Mouse (Mus musculus) CH12.LX (cell line): ENCODE data around the gene Sidt1. TPM values are rescaled to one million over a fixed set of nuclear protein-coding genes. Genes with fewer than 3 reads are reported as not detected.

Experiments used
- DNase-seq: peaks from one replicate; pipeline ENCODE4 v3.0.0-alpha.2; 2013; ENCODE audit errors: extremely low read depth
- H3K27ac ChIP-seq: 2 replicates; pipeline ENCODE4 v1.5.1; 2012; ENCODE audit warnings: low read depth, mild to moderate bottlenecking, control low read depth, moderate library complexity; ENCODE audit not compliant: insufficient read depth
- H3K27me3 ChIP-seq: replicated peaks from 2 replicates; pipeline ENCODE3; 2012; ENCODE audit warnings: inconsistent platforms
- H3K36me3 ChIP-seq, 2 experiments: replicated peaks in 1 of 2; 2 replicates each; pipeline versions ENCODE3 to v1.6.1; 2012; ENCODE audit warnings: inconsistent platforms in 1 of 2, low read length in 1 of 2, mild to moderate bottlenecking in 1 of 2, mixed read lengths in 1 of 2, moderate library complexity in 1 of 2; ENCODE audit not compliant: control insufficient read depth in 1 of 2, insufficient read depth in 1 of 2
- H3K4me1 ChIP-seq, 2 experiments: 2 replicates each; pipeline ENCODE4 v1.6.1; 2012; ENCODE audit warnings: inconsistent platforms in 1 of 2, moderate library complexity in 1 of 2; ENCODE audit not compliant: insufficient read depth in 2 of 2, control insufficient read depth in 1 of 2
- H3K4me2 ChIP-seq: 2 replicates; pipeline ENCODE4 v1.6.1; 2012; ENCODE audit warnings: low read depth, mild to moderate bottlenecking, control low read depth; ENCODE audit not compliant: poor library complexity, insufficient read depth, severe bottlenecking
- H3K4me3 ChIP-seq, 3 experiments: fragments of 150-350 bp in 1 of 3; sonication (generic) in 1 of 3; replicated peaks in 1 of 3; 2 replicates each; pipeline versions ENCODE3 to v1.5.1; 2011 to 2012; ENCODE audit warnings: low read depth in 2 of 3, low read length in 2 of 3, mild to moderate bottlenecking in 2 of 3, moderate library complexity in 2 of 3, control low read depth in 1 of 3, improper control_type of control experiment in 1 of 3, inconsistent platforms in 1 of 3, mixed read lengths in 1 of 3; ENCODE audit not compliant: poor library complexity in 1 of 3
- H3K79me2 ChIP-seq: replicated peaks from 2 replicates; pipeline ENCODE4 v1.6.1; 2012; ENCODE audit warnings: mild to moderate bottlenecking, moderate library complexity; ENCODE audit not compliant: control insufficient read depth, poor library complexity, insufficient read depth, severe bottlenecking; ENCODE audit errors: extremely low read depth
- H3K9ac ChIP-seq: 2 replicates; pipeline ENCODE4 v1.6.1; 2012; ENCODE audit warnings: low read depth, mild to moderate bottlenecking, control low read depth, moderate library complexity; ENCODE audit not compliant: insufficient read depth
- H3K9me3 ChIP-seq: replicated peaks from 2 replicates; pipeline ENCODE3; 2012; ENCODE audit warnings: low read length, inconsistent platforms, mixed read lengths
- CHD1 ChIP-seq: IDR thresholded peaks from 2 replicates; pipeline ENCODE4 v1.6.1; 2012; ENCODE audit warnings: low read depth, low read length, improper control_type of control experiment, inconsistent platforms
- E2F4 ChIP-seq: IDR thresholded peaks from 2 replicates; pipeline ENCODE4 v1.6.1; 2011; ENCODE audit warnings: low read depth, low read length, improper control_type of control experiment; ENCODE audit not compliant: insufficient replicate concordance
- ELF1 ChIP-seq: IDR thresholded peaks from 2 replicates; pipeline ENCODE4 v1.6.1; 2014; ENCODE audit warnings: low read depth, mild to moderate bottlenecking, inconsistent platforms, low read length, improper control_type of control experiment
- ETS1 ChIP-seq: conservative IDR thresholded peaks from 2 replicates; pipeline ENCODE4 v1.6.1; 2012; ENCODE audit warnings: low read depth, mild to moderate bottlenecking, inconsistent platforms, low read length, improper control_type of control experiment, moderate library complexity
- HCFC1 ChIP-seq: IDR thresholded peaks from 2 replicates; pipeline ENCODE4 v1.6.1; 2012; ENCODE audit warnings: low read depth, mild to moderate bottlenecking, inconsistent platforms, low read length, improper control_type of control experiment
- IRF4 ChIP-seq: IDR thresholded peaks from 2 replicates; pipeline ENCODE4 v1.6.1; 2014; ENCODE audit warnings: low read depth, mild to moderate bottlenecking, inconsistent platforms, low read length, improper control_type of control experiment
- KAT2A ChIP-seq: IDR thresholded peaks from 2 replicates; pipeline ENCODE4 v1.6.1; 2012; ENCODE audit warnings: low read length, improper control_type of control experiment, inconsistent platforms; ENCODE audit not compliant: insufficient replicate concordance
- MAFK ChIP-seq: IDR thresholded peaks from 2 replicates; pipeline ENCODE4 v1.6.1; 2011; ENCODE audit warnings: low read length, improper control_type of control experiment; ENCODE audit not compliant: insufficient replicate concordance
- MEF2A ChIP-seq: IDR thresholded peaks from 2 replicates; pipeline ENCODE4 v1.6.1; 2014; ENCODE audit warnings: low read depth, mild to moderate bottlenecking, inconsistent platforms, low read length, improper control_type of control experiment, borderline replicate concordance
- MYC ChIP-seq: IDR thresholded peaks from 2 replicates; pipeline ENCODE4 v1.6.1; 2011; ENCODE audit warnings: low read depth, mild to moderate bottlenecking, improper control_type of control experiment, low read length
- NELFE ChIP-seq: IDR thresholded peaks from 2 replicates; pipeline ENCODE4 v1.6.1; 2011; ENCODE audit warnings: low read depth, low read length, improper control_type of control experiment
- NRF1 ChIP-seq: IDR thresholded peaks from 2 replicates; pipeline ENCODE4 v1.6.1; 2014; ENCODE audit warnings: low read depth, mild to moderate bottlenecking, inconsistent platforms, low read length, improper control_type of control experiment, moderate library complexity
- PAX5 ChIP-seq: IDR thresholded peaks from 2 replicates; pipeline ENCODE4 v1.6.1; 2012; ENCODE audit warnings: low read length, inconsistent platforms, mixed read lengths
- POLR2A ChIP-seq: IDR thresholded peaks from 2 replicates; pipeline ENCODE4 v1.6.1; 2011; ENCODE audit warnings: low read depth, mild to moderate bottlenecking, improper control_type of control experiment, low read length
- POLR2AphosphoS2 ChIP-seq: IDR thresholded peaks from 2 replicates; pipeline ENCODE4 v1.6.1; 2011; ENCODE audit warnings: low read depth, low read length, improper control_type of control experiment
- RCOR1 ChIP-seq: conservative IDR thresholded peaks from 2 replicates; pipeline ENCODE4 v1.6.1; 2012; ENCODE audit warnings: low read depth, mild to moderate bottlenecking, inconsistent platforms, low read length, improper control_type of control experiment
- SIN3A ChIP-seq: IDR thresholded peaks from 2 replicates; pipeline ENCODE4 v1.6.1; 2012; ENCODE audit warnings: low read length, improper control_type of control experiment, inconsistent platforms
- SMC3 ChIP-seq: IDR thresholded peaks from 2 replicates; pipeline ENCODE4 v1.6.1; 2011; ENCODE audit warnings: low read depth, low read length, improper control_type of control experiment
- UBTF ChIP-seq: IDR thresholded peaks from 2 replicates; pipeline ENCODE4 v1.6.1; 2012; ENCODE audit warnings: low read depth, mild to moderate bottlenecking, inconsistent platforms, low read length, improper control_type of control experiment, moderate library complexity
- USF1 ChIP-seq: IDR thresholded peaks from 2 replicates; pipeline ENCODE4 v1.6.1; 2014; ENCODE audit warnings: low read depth, mild to moderate bottlenecking, inconsistent platforms, low read length, improper control_type of control experiment
- ZC3H11A ChIP-seq: IDR thresholded peaks from 2 replicates; pipeline ENCODE4 v1.6.1; 2012; ENCODE audit warnings: low read depth, mild to moderate bottlenecking, inconsistent platforms, low read length, improper control_type of control experiment
- ZMIZ1 ChIP-seq: IDR thresholded peaks from 2 replicates; pipeline ENCODE4 v1.6.1; 2012; ENCODE audit warnings: low read depth, mild to moderate bottlenecking, inconsistent platforms, low read length, improper control_type of control experiment
- dilution Hi-C: fragments of 300-500 bp; cut with MboI; formaldehyde crosslinking; loops from 2 replicates; pipeline ENCODE4 v1.14.3; 2020; ENCODE audit warnings: low sequenced_read_pairs; ENCODE audit not compliant: extremely low pct_unique_long_range_greater_than_20kb, extremely low pct_ligation_motif_present
- in situ Hi-C: fragments of 300-500 bp; cut with MboI; formaldehyde crosslinking; loops from 3 replicates; pipeline ENCODE4 v1.14.3; 2019; ENCODE audit warnings: low sequenced_read_pairs, low pct_ligation_motif_present, low pct_unique_long_range_greater_than_20kb, mixed read lengths
- polyA plus RNA-seq: library from polyadenylated mRNA; unstranded; fragments of >175 nt; gene quantifications from 2 replicates; pipeline ENCODE4 v1.2.1, GENCODE M21; 2012; ENCODE audit warnings: low read depth; ENCODE audit not compliant: insufficient read length
- total RNA-seq, 2 experiments: library from RNA; depleted of rRNA; stranded (reverse); fragments of 300-350 nt in 1 of 2; fragments of >200 nt in 1 of 2; gene quantifications; 2 replicates each; pipeline ENCODE4 v1.2.3; 2012 to 2014

The Sidt1 gene
- total and polyA plus RNA-seq, 3 experiments = not detected

- Histone ChIP-seq H3K4me3 (no peak overlapping the region), H3K27me3 (no peaks in the 10 kb centered on the region), H3K9ac (no peak overlapping the region), H3K36me3 (no peaks in the 10 kb centered on the region), H3K79me2 (no peaks in the 10 kb centered on the region), H3K4me1 (peaks cover 0 to 4% of the 10 kb centered on the region in 2 experiments; a peak in 1 of 4 replicates), H3K4me2 (no peak overlapping the region), H3K27ac (no peak overlapping the region), H3K9me3 (no peaks in the 10 kb centered on the region)
- no peak for DNase-seq
- dilution Hi-C loops (no loop called here), in situ Hi-C loops (loop anchor here (25.0 kb wide), 1 partner anchor 430 kb away; the partner anchor contains the start of gene Nepro)
- TF ChIP-seq RCOR1 = no peak
- no peak for TF ChIP-seq NELFE
- TF ChIP-seq NRF1 = no peak
- no peak for TF ChIP-seq KAT2A
- no peak for TF ChIP-seq E2F4
- no peak for TF ChIP-seq IRF4
- TF ChIP-seq POLR2AphosphoS2 = no peak
- no peak for TF ChIP-seq MEF2A
- no peak for TF ChIP-seq ZMIZ1
- TF ChIP-seq MYC = no peak
- no peak for TF ChIP-seq ETS1
- TF ChIP-seq SIN3A = no peak
- no peak for TF ChIP-seq POLR2A
- TF ChIP-seq HCFC1 = no peak
- no peak for TF ChIP-seq USF1
- TF ChIP-seq MAFK = no peak
- no peak for TF ChIP-seq ZC3H11A
These were observed 51.0 kb downstream of the Sidt1 start for GRCm38 (mm10) chr16:44282036-44282435.

- Histone ChIP-seq H3K36me3 (no peaks in the 10 kb centered on the region), H3K79me2 (no peaks in the 10 kb centered on the region), H3K27ac (no peak overlapping the region), H3K27me3 (no peaks in the 10 kb centered on the region), H3K4me2 (no peak overlapping the region), H3K9me3 (no peaks in the 10 kb centered on the region), H3K4me1 (peaks cover 0 to 4% of the 10 kb centered on the region in 2 experiments; a peak in 1 of 4 replicates), H3K4me3 (no peak overlapping the region), H3K9ac (no peak overlapping the region)
- dilution Hi-C loops (no loop called here), in situ Hi-C loops (loop anchor here (25.0 kb wide), 1 partner anchor 431 kb away; the partner anchor contains the start of gene Nepro)
- TF ChIP-seq ZMIZ1 (no peak), HCFC1 (no peak), UBTF (no peak), CHD1 (no peak), POLR2AphosphoS2 (no peak), SMC3 (no peak), IRF4 (no peak), NELFE (no peak), ELF1 (no peak), PAX5 (no peak)
- DNase-seq = no peak
These were observed 52.2 kb downstream of the Sidt1 start for GRCm38 (mm10) chr16:44280806-44281205.
